ENCODE assay signal across 8 mouse cellular contexts in genomic region chr14:121108439-121109115, GRCm38 (mm10).
DNase-seq lines count a peak whose midpoint lies in the region; ATAC-seq lines count a peak whose summit lies in the region.

No protein-coding gene starts in this region.

- no peaks in the 10 kb centered on the region for H3K9me3 ChIP-seq in forebrain, embryonic 10.5 days
- H3K9me3 ChIP-seq in forebrain, embryonic 16.5 days (ENCODE audit: control insufficient read depth, low read length), result no peaks in the 10 kb centered on the region
- no peaks in the 10 kb centered on the region for H3K9me3 ChIP-seq in forebrain, embryonic 14.5 days (replicated peaks; ENCODE audit: control insufficient read depth, low read length)

- H3K4me3 ChIP-seq in forebrain, embryonic 10.5 days, result peak overlapping the region; percentile 14; the same call in 1 of the 2 replicates
- H3K4me3 ChIP-seq in forebrain, embryonic 16.5 days (replicated peaks; ENCODE audit: low read length), result no peak overlapping the region
- H3K4me3 ChIP-seq in forebrain, embryonic 14.5 days (ENCODE audit: low read depth, low read length), result no peak overlapping the region

- WGBS in forebrain, embryonic 10.5 days, result 29% methylated on average over 8 of the region's 8 CpGs
- WGBS in forebrain, embryonic 16.5 days, result 20% methylated on average over 8 of the region's 8 CpGs
- WGBS in forebrain, embryonic 14.5 days, result 20% methylated on average over 8 of the region's 8 CpGs

- peaks cover 78% of the 10 kb centered on the region for H3K4me1 ChIP-seq in forebrain, embryonic 10.5 days
- peaks cover 17% of the 10 kb centered on the region for H3K4me1 ChIP-seq in forebrain, embryonic 16.5 days (replicated peaks; ENCODE audit: control insufficient read depth, insufficient read depth, low read length)
- no peaks in the 10 kb centered on the region; the same call in none of the 2 replicates for H3K4me1 ChIP-seq in forebrain, embryonic 14.5 days (ENCODE audit: control insufficient read depth, insufficient read depth, low read length)

- H3K9ac ChIP-seq in forebrain, embryonic 16.5 days (replicated peaks; ENCODE audit: low read depth, low read length), result no peak overlapping the region
- H3K9ac ChIP-seq in forebrain, embryonic 14.5 days (ENCODE audit: low read length), result no peak overlapping the region

- ATAC-seq in forebrain, embryonic 16.5 days, result no peak
- ATAC-seq in forebrain, embryonic 14.5 days, result no peak

- H3K27ac ChIP-seq in forebrain, embryonic 10.5 days, result peak overlapping the region; percentile 79
- H3K27ac ChIP-seq in forebrain, embryonic 16.5 days (ENCODE audit: low read length), result no peak overlapping the region
- H3K27ac ChIP-seq in forebrain, embryonic 14.5 days (ENCODE audit: low read depth, low read length), result no peak overlapping the region

- DNase-seq in forebrain, embryonic 10.5 days (ENCODE audit: extremely low spot score, low spot score), result no peak
- peak; percentile 23 for DNase-seq in forebrain, embryonic 14.5 days (ENCODE audit: low spot score)
- peak; percentile 74 for DNase-seq in kidney, adult 9 months
- peak; percentile 67 for DNase-seq in lung, postnatal 36 days
- no peak for DNase-seq in natural killer cell, adult 2 months (ENCODE audit: low spot score in 2 of 2)
- no peak for DNase-seq in ovary, postnatal 14 days (ENCODE audit: low spot score)
- DNase-seq in spleen, adult 18-20 months, result no peak

- no peak overlapping the region for H3K4me2 ChIP-seq in forebrain, embryonic 16.5 days (ENCODE audit: low read length)
- no peak overlapping the region for H3K4me2 ChIP-seq in forebrain, embryonic 14.5 days (ENCODE audit: low read length)

- peaks cover 23% of the 10 kb centered on the region for H3K36me3 ChIP-seq in forebrain, embryonic 10.5 days (replicated peaks)
- no peaks in the 10 kb centered on the region for H3K36me3 ChIP-seq in forebrain, embryonic 16.5 days (ENCODE audit: control insufficient read depth, insufficient read depth)
- H3K36me3 ChIP-seq in forebrain, embryonic 14.5 days (ENCODE audit: control insufficient read depth, insufficient read depth, low read length), result no peaks in the 10 kb centered on the region; the same call in 1 of the 2 replicates

- no peaks in the 10 kb centered on the region for H3K27me3 ChIP-seq in forebrain, embryonic 10.5 days (ENCODE audit: poor library complexity, severe bottlenecking)
- H3K27me3 ChIP-seq in forebrain, embryonic 16.5 days (replicated peaks; ENCODE audit: control insufficient read depth, insufficient read depth, low read length), result no peaks in the 10 kb centered on the region
- no peaks in the 10 kb centered on the region for H3K27me3 ChIP-seq in forebrain, embryonic 14.5 days (replicated peaks; ENCODE audit: control insufficient read depth, insufficient read depth, low read length)

Comparison
In these comparisons a context has a peak if more than half of its experiments do, and no peak if none do; other contexts are left out.
1. DNase-seq: peak in forebrain, embryonic 14.5 days (single experiment), kidney, adult 9 months (single experiment) and lung, postnatal 36 days (single experiment); none in forebrain, embryonic 10.5 days (single experiment), natural killer cell, adult 2 months (0 of 2), ovary, postnatal 14 days (single experiment) and spleen, adult 18-20 months (0 of 2).